Mouse (Mus musculus): Measurements from ENCODE around the gene Krba1. TPM values are rescaled to one million over a fixed set of nuclear protein-coding genes. Genes with fewer than 3 reads are reported as not detected.

Gene Krba1
- polyA plus RNA-seq, 1 experiment from 2014 or later: 10.1 TPM

GRCm38 (mm10) chr6:48414886-48415285, 19.5 kb downstream of the Krba1 start:
- H3K9me3 ChIP-seq (ENCODE audit: control insufficient read depth, low read length): no peaks in the 10 kb centered on the region
- 77% methylated on average over 1 of the region's 1 CpGs for WGBS
- H3K4me2 ChIP-seq: no peak overlapping the region
- peaks cover 13% of the 10 kb centered on the region; the same call in 1 of the 2 replicates for H3K36me3 ChIP-seq (ENCODE audit: control insufficient read depth, insufficient read depth, low read length)
- no peak overlapping the region for H3K9ac ChIP-seq (ENCODE audit: low read depth, low read length)
- H3K27me3 ChIP-seq (replicated peaks; ENCODE audit: control insufficient read depth, insufficient read depth, low read length): no peaks in the 10 kb centered on the region
- ATAC-seq (replicated peaks; ENCODE audit: low FRiP score) (no peak), DNase-seq (ENCODE audit: low spot score) (no peak)
- no peak overlapping the region for H3K4me3 ChIP-seq (ENCODE audit: low read depth, low read length)
- H3K4me1 ChIP-seq (replicated peaks; ENCODE audit: control insufficient read depth, insufficient read depth, low read length): no peaks in the 10 kb centered on the region
- no peak overlapping the region for H3K27ac ChIP-seq (ENCODE audit: low read depth, low read length)

- Histone ChIP-seq H3K9ac (ENCODE audit: low read depth, low read length) (no peak overlapping the region), H3K27ac (ENCODE audit: low read depth, low read length) (no peak overlapping the region), H3K4me2 (no peak overlapping the region), H3K4me3 (ENCODE audit: low read depth, low read length) (no peak overlapping the region), H3K9me3 (ENCODE audit: control insufficient read depth, low read length) (no peaks in the 10 kb centered on the region), H3K27me3 (replicated peaks; ENCODE audit: control insufficient read depth, insufficient read depth, low read length) (no peaks in the 10 kb centered on the region), H3K4me1 (replicated peaks; ENCODE audit: control insufficient read depth, insufficient read depth, low read length) (no peaks in the 10 kb centered on the region), H3K36me3 (ENCODE audit: control insufficient read depth, insufficient read depth, low read length) (peaks cover 10% of the 10 kb centered on the region; the same call in 1 of the 2 replicates)
- 89% methylated on average over 7 of the region's 7 CpGs for WGBS
- DNase-seq (ENCODE audit: low spot score) (no peak), ATAC-seq (replicated peaks; ENCODE audit: low FRiP score) (no peak)
Observed at GRCm38 (mm10) chr6:48415636-48416035, 20.2 kb downstream of the Krba1 start.

GRCm38 (mm10) chr6:48416486-48416885, 21.1 kb downstream of the Krba1 start:
- Histone ChIP-seq H3K4me3 (ENCODE audit: low read depth, low read length) (no peak overlapping the region), H3K4me2 (no peak overlapping the region), H3K27ac (ENCODE audit: low read depth, low read length) (no peak overlapping the region), H3K4me1 (replicated peaks; ENCODE audit: control insufficient read depth, insufficient read depth, low read length) (no peaks in the 10 kb centered on the region), H3K36me3 (ENCODE audit: control insufficient read depth, insufficient read depth, low read length) (peaks cover 8% of the 10 kb centered on the region; the same call in 1 of the 2 replicates), H3K27me3 (replicated peaks; ENCODE audit: control insufficient read depth, insufficient read depth, low read length) (no peaks in the 10 kb centered on the region), H3K9me3 (ENCODE audit: control insufficient read depth, low read length) (no peaks in the 10 kb centered on the region), H3K9ac (ENCODE audit: low read depth, low read length) (no peak overlapping the region)
- no peak for ATAC-seq (replicated peaks; ENCODE audit: low FRiP score)
- no peak for DNase-seq (ENCODE audit: low spot score)
- WGBS: 90% methylated on average over 2 of the region's 2 CpGs

- Histone ChIP-seq H3K36me3 (ENCODE audit: control insufficient read depth, insufficient read depth, low read length) (no peaks in the 10 kb centered on the region), H3K4me1 (replicated peaks; ENCODE audit: control insufficient read depth, insufficient read depth, low read length) (no peaks in the 10 kb centered on the region), H3K4me3 (ENCODE audit: low read depth, low read length) (no peak overlapping the region), H3K4me2 (no peak overlapping the region), H3K27ac (ENCODE audit: low read depth, low read length) (no peak overlapping the region), H3K9ac (ENCODE audit: low read depth, low read length) (no peak overlapping the region), H3K27me3 (replicated peaks; ENCODE audit: control insufficient read depth, insufficient read depth, low read length) (no peaks in the 10 kb centered on the region), H3K9me3 (ENCODE audit: control insufficient read depth, low read length) (no peaks in the 10 kb centered on the region)
- no peak for ATAC-seq (replicated peaks; ENCODE audit: low FRiP score)
- no peak for DNase-seq (ENCODE audit: low spot score)
- 12% methylated on average over 2 of the region's 2 CpGs for WGBS
Observed at GRCm38 (mm10) chr6:48420647-48421046, 25.3 kb downstream of the Krba1 start.

GRCm38 (mm10) chr6:48423336-48423735, 27.9 kb downstream of the Krba1 start:
- H3K27me3 ChIP-seq (replicated peaks; ENCODE audit: control insufficient read depth, insufficient read depth, low read length): no peaks in the 10 kb centered on the region
- no peak for DNase-seq (ENCODE audit: low spot score)
- H3K27ac ChIP-seq (ENCODE audit: low read depth, low read length): no peak overlapping the region
- H3K9ac ChIP-seq (ENCODE audit: low read depth, low read length): no peak overlapping the region
- H3K9me3 ChIP-seq (ENCODE audit: control insufficient read depth, low read length): no peaks in the 10 kb centered on the region
- 76% methylated on average over 3 of the region's 3 CpGs for WGBS
- H3K4me1 ChIP-seq (replicated peaks; ENCODE audit: control insufficient read depth, insufficient read depth, low read length): no peaks in the 10 kb centered on the region
- no peak overlapping the region for H3K4me2 ChIP-seq
- no peak overlapping the region for H3K4me3 ChIP-seq (ENCODE audit: low read depth, low read length)
- no peaks in the 10 kb centered on the region for H3K36me3 ChIP-seq (ENCODE audit: control insufficient read depth, insufficient read depth, low read length)
- ATAC-seq (replicated peaks; ENCODE audit: low FRiP score): no peak

- DNase-seq (ENCODE audit: low spot score) (no peak), ATAC-seq (replicated peaks; ENCODE audit: low FRiP score) (no peak)
- Histone ChIP-seq H3K9me3 (ENCODE audit: control insufficient read depth, low read length) (no peaks in the 10 kb centered on the region), H3K36me3 (ENCODE audit: control insufficient read depth, insufficient read depth, low read length) (no peaks in the 10 kb centered on the region), H3K9ac (ENCODE audit: low read depth, low read length) (no peak overlapping the region), H3K27me3 (replicated peaks; ENCODE audit: control insufficient read depth, insufficient read depth, low read length) (no peaks in the 10 kb centered on the region), H3K27ac (ENCODE audit: low read depth, low read length) (no peak overlapping the region), H3K4me3 (ENCODE audit: low read depth, low read length) (no peak overlapping the region), H3K4me1 (replicated peaks; ENCODE audit: control insufficient read depth, insufficient read depth, low read length) (no peaks in the 10 kb centered on the region), H3K4me2 (no peak overlapping the region)
- WGBS: 67% methylated on average over 5 of the region's 5 CpGs
Observed at GRCm38 (mm10) chr6:48424074-48424473, 28.7 kb downstream of the Krba1 start.

GRCm38 (mm10) chr6:48426956-48427355, 31.6 kb downstream of the Krba1 start:
- Histone ChIP-seq H3K27ac (ENCODE audit: low read depth, low read length) (no peak overlapping the region), H3K9ac (ENCODE audit: low read depth, low read length) (no peak overlapping the region), H3K4me3 (ENCODE audit: low read depth, low read length) (no peak overlapping the region), H3K27me3 (replicated peaks; ENCODE audit: control insufficient read depth, insufficient read depth, low read length) (no peaks in the 10 kb centered on the region), H3K36me3 (ENCODE audit: control insufficient read depth, insufficient read depth, low read length) (no peaks in the 10 kb centered on the region), H3K4me2 (no peak overlapping the region), H3K4me1 (replicated peaks; ENCODE audit: control insufficient read depth, insufficient read depth, low read length) (no peaks in the 10 kb centered on the region), H3K9me3 (ENCODE audit: control insufficient read depth, low read length) (no peaks in the 10 kb centered on the region)
- 70% methylated on average over 5 of the region's 5 CpGs for WGBS
- no peak for ATAC-seq (replicated peaks; ENCODE audit: low FRiP score)
- DNase-seq (ENCODE audit: low spot score): no peak

GRCm38 (mm10) chr6:48428769-48429557, 33.6 kb downstream of the Krba1 start:
- Histone ChIP-seq H3K4me2 (no peak overlapping the region), H3K27me3 (replicated peaks; ENCODE audit: control insufficient read depth, insufficient read depth, low read length) (no peaks in the 10 kb centered on the region), H3K27ac (ENCODE audit: low read depth, low read length) (no peak overlapping the region), H3K9me3 (ENCODE audit: control insufficient read depth, low read length) (no peaks in the 10 kb centered on the region), H3K4me3 (ENCODE audit: low read depth, low read length) (no peak overlapping the region), H3K4me1 (replicated peaks; ENCODE audit: control insufficient read depth, insufficient read depth, low read length) (no peaks in the 10 kb centered on the region), H3K36me3 (ENCODE audit: control insufficient read depth, insufficient read depth, low read length) (no peaks in the 10 kb centered on the region), H3K9ac (ENCODE audit: low read depth, low read length) (no peak overlapping the region)
- DNase-seq (ENCODE audit: low spot score) (no peak), ATAC-seq (replicated peaks; ENCODE audit: low FRiP score) (no peak)
- WGBS: 61% methylated on average over 4 of the region's 4 CpGs

GRCm38 (mm10) chr6:48430748-48431147, 35.4 kb downstream of the Krba1 start:
- 65% methylated on average over 5 of the region's 5 CpGs for WGBS
- no peaks in the 10 kb centered on the region for H3K36me3 ChIP-seq (ENCODE audit: control insufficient read depth, insufficient read depth, low read length)
- no peak overlapping the region for H3K27ac ChIP-seq (ENCODE audit: low read depth, low read length)
- no peak overlapping the region for H3K4me3 ChIP-seq (ENCODE audit: low read depth, low read length)
- ATAC-seq (replicated peaks; ENCODE audit: low FRiP score) (no peak), DNase-seq (ENCODE audit: low spot score) (no peak)
- H3K4me1 ChIP-seq (replicated peaks; ENCODE audit: control insufficient read depth, insufficient read depth, low read length): no peaks in the 10 kb centered on the region
- H3K9ac ChIP-seq (ENCODE audit: low read depth, low read length): no peak overlapping the region
- no peaks in the 10 kb centered on the region for H3K9me3 ChIP-seq (ENCODE audit: control insufficient read depth, low read length)
- H3K4me2 ChIP-seq: no peak overlapping the region
- no peaks in the 10 kb centered on the region for H3K27me3 ChIP-seq (replicated peaks; ENCODE audit: control insufficient read depth, insufficient read depth, low read length)
